Mouse (Mus musculus): Measurements from ENCODE around the gene Hid1. TPM values are rescaled to one million over a fixed set of nuclear protein-coding genes. Genes with fewer than 3 reads are reported as not detected.

Gene Hid1
- polyA plus RNA-seq (2016; fragmentation: Nextera tagmentation; extraction: Ambion mirVana), result 11.3 and 14.8 TPM in 2 replicates

GRCm38 (mm10) chr11:115367395-115367944 is at the start of gene Hid1:
Gene Hid1 (minus strand): TSS chr11:115367756.
- under 1% methylated on average over 39 of the region's 39 CpGs for WGBS
- Histone ChIP-seq H3K4me1 (replicated peaks) (peaks cover 36% of the 10 kb centered on the region), H3K9me3 (no peaks in the 10 kb centered on the region), H3K36me3 (no peaks in the 10 kb centered on the region), H3K27me3 (ENCODE audit: insufficient read depth, poor library complexity, severe bottlenecking) (peaks cover 87% of the 10 kb centered on the region), H3K4me3 (peak within 1 kb of the TSS; percentile 70), H3K27ac (peak within 1 kb of the TSS; percentile 85)
- DNase-seq (ENCODE audit: low spot score), result peak; percentile 82

GRCm38 (mm10) chr11:115409556-115409955 is 42.0 kb upstream of the Hid1 start:
- Histone ChIP-seq H3K36me3 (peaks cover 62% of the 10 kb centered on the region), H3K9me3 (no peaks in the 10 kb centered on the region), H3K27ac (peak overlapping the region; percentile 94), H3K4me3 (peak overlapping the region; percentile 25), H3K4me1 (replicated peaks) (peaks cover 71% of the 10 kb centered on the region), H3K27me3 (ENCODE audit: insufficient read depth, poor library complexity, severe bottlenecking) (no peaks in the 10 kb centered on the region)
- DNase-seq (ENCODE audit: low spot score), result peak; percentile 44
- 32% methylated on average over 7 of the region's 7 CpGs for WGBS

- DNase-seq (ENCODE audit: low spot score), result no peak
- WGBS, result 84% methylated on average over 6 of the region's 6 CpGs
- Histone ChIP-seq H3K27me3 (ENCODE audit: insufficient read depth, poor library complexity, severe bottlenecking) (no peaks in the 10 kb centered on the region), H3K4me1 (replicated peaks) (peaks cover 76% of the 10 kb centered on the region), H3K27ac (peak overlapping the region; percentile 94), H3K9me3 (no peaks in the 10 kb centered on the region), H3K36me3 (peaks cover 62% of the 10 kb centered on the region), H3K4me3 (peak overlapping the region; percentile 25; the same call in 1 of the 2 replicates)
Measured at GRCm38 (mm10) chr11:115408266-115408920, 40.8 kb upstream of the Hid1 start.

GRCm38 (mm10) chr11:115406858-115407401 is 39.4 kb upstream of the Hid1 start:
- peaks cover 62% of the 10 kb centered on the region for H3K36me3 ChIP-seq
- 95% methylated on average over 17 of the region's 17 CpGs for WGBS
- H3K9me3 ChIP-seq, result no peaks in the 10 kb centered on the region
- H3K27me3 ChIP-seq (ENCODE audit: insufficient read depth, poor library complexity, severe bottlenecking), result no peaks in the 10 kb centered on the region
- DNase-seq (ENCODE audit: low spot score), result no peak
- H3K4me1 ChIP-seq (replicated peaks), result peaks cover 71% of the 10 kb centered on the region
- no peak overlapping the region for H3K4me3 ChIP-seq
- H3K27ac ChIP-seq, result no peak overlapping the region

GRCm38 (mm10) chr11:115405723-115406122 is 38.2 kb upstream of the Hid1 start:
- H3K27ac ChIP-seq, result no peak overlapping the region
- 98% methylated on average over 6 of the region's 6 CpGs for WGBS
- peaks cover 53% of the 10 kb centered on the region for H3K36me3 ChIP-seq
- no peak for DNase-seq (ENCODE audit: low spot score)
- H3K9me3 ChIP-seq, result no peaks in the 10 kb centered on the region
- no peaks in the 10 kb centered on the region for H3K27me3 ChIP-seq (ENCODE audit: insufficient read depth, poor library complexity, severe bottlenecking)
- peak overlapping the region; percentile 23; the same call in 1 of the 2 replicates for H3K4me3 ChIP-seq
- peaks cover 65% of the 10 kb centered on the region for H3K4me1 ChIP-seq (replicated peaks)

- Histone ChIP-seq H3K36me3 (peaks cover 32% of the 10 kb centered on the region), H3K9me3 (no peaks in the 10 kb centered on the region), H3K4me1 (replicated peaks) (peaks cover 44% of the 10 kb centered on the region), H3K4me3 (peak within 1 kb of the TSS; percentile 93), H3K27me3 (ENCODE audit: insufficient read depth, poor library complexity, severe bottlenecking) (no peaks in the 10 kb centered on the region), H3K27ac (peak within 1 kb of the TSS; percentile 98)
- WGBS, result 3% methylated on average over 50 of the region's 50 CpGs
- peak; percentile 89 for DNase-seq (ENCODE audit: low spot score)
Measured at GRCm38 (mm10) chr11:115403338-115404124, 36.0 kb upstream of the Hid1 start, which contains the start of gene Mrpl58. Gene Mrpl58 (plus strand): TSS chr11:115403752.

- Histone ChIP-seq H3K27me3 (ENCODE audit: insufficient read depth, poor library complexity, severe bottlenecking) (no peaks in the 10 kb centered on the region), H3K27ac (no peak overlapping the region), H3K36me3 (peaks cover 15% of the 10 kb centered on the region), H3K4me1 (replicated peaks) (peaks cover 32% of the 10 kb centered on the region), H3K4me3 (0 out of 2 replicates have a peak overlapping the region, but pooled peaks have one; percentile 1), H3K9me3 (no peaks in the 10 kb centered on the region)
- 52% methylated on average over 11 of the region's 11 CpGs for WGBS
- DNase-seq (ENCODE audit: low spot score), result no peak
Measured at GRCm38 (mm10) chr11:115400630-115401391, 33.3 kb upstream of the Hid1 start.

- DNase-seq (ENCODE audit: low spot score), result no peak
- WGBS, result 76% methylated on average over 3 of the region's 3 CpGs
- no peak overlapping the region for H3K4me3 ChIP-seq
Measured at GRCm38 (mm10) chr11:115400126-115400525, 32.6 kb upstream of the Hid1 start.

GRCm38 (mm10) chr11:115398085-115398484 is 30.5 kb upstream of the Hid1 start:
- Histone ChIP-seq H3K27ac (no peak overlapping the region), H3K36me3 (peaks cover 37% of the 10 kb centered on the region), H3K27me3 (ENCODE audit: insufficient read depth, poor library complexity, severe bottlenecking) (peaks cover 6% of the 10 kb centered on the region; the same call in 1 of the 2 replicates), H3K4me1 (replicated peaks) (peaks cover 8% of the 10 kb centered on the region), H3K9me3 (no peaks in the 10 kb centered on the region), H3K4me3 (no peak overlapping the region)
- WGBS, result 84% methylated on average over 7 of the region's 7 CpGs
- DNase-seq (ENCODE audit: low spot score), result no peak

More at GRCm38 (mm10) chr11:115400126-115400525, 32.6 kb upstream of the Hid1 start:
- Histone ChIP-seq H3K9me3 (no peaks in the 10 kb centered on the region), H3K4me1 (replicated peaks) (peaks cover 25% of the 10 kb centered on the region), H3K27me3 (ENCODE audit: insufficient read depth, poor library complexity, severe bottlenecking) (no peaks in the 10 kb centered on the region), H3K36me3 (peaks cover 17% of the 10 kb centered on the region), H3K27ac (no peak overlapping the region)

GRCm38 (mm10) chr11:115393721-115394325 is 26.3 kb upstream of the Hid1 start:
- no peaks in the 10 kb centered on the region for H3K9me3 ChIP-seq
- no peak for DNase-seq (ENCODE audit: low spot score)
- 66% methylated on average over 34 of the region's 34 CpGs for WGBS
- H3K27ac ChIP-seq, result no peak overlapping the region
- H3K27me3 ChIP-seq (ENCODE audit: insufficient read depth, poor library complexity, severe bottlenecking), result peaks cover 14% of the 10 kb centered on the region
- H3K36me3 ChIP-seq, result peaks cover 75% of the 10 kb centered on the region
- no peaks in the 10 kb centered on the region; the same call in 1 of the 2 replicates for H3K4me1 ChIP-seq (replicated peaks)
- H3K4me3 ChIP-seq, result peak overlapping the region; percentile 22; the same call in 1 of the 2 replicates

GRCm38 (mm10) chr11:115391358-115391757 is 23.8 kb upstream of the Hid1 start:
- Histone ChIP-seq H3K9me3 (no peaks in the 10 kb centered on the region), H3K36me3 (peaks cover 78% of the 10 kb centered on the region), H3K4me3 (no peak overlapping the region), H3K4me1 (replicated peaks) (no peaks in the 10 kb centered on the region; the same call in 1 of the 2 replicates), H3K27ac (no peak overlapping the region), H3K27me3 (ENCODE audit: insufficient read depth, poor library complexity, severe bottlenecking) (peaks cover 14% of the 10 kb centered on the region)
- WGBS, result 92% methylated on average over 7 of the region's 7 CpGs
- DNase-seq (ENCODE audit: low spot score), result no peak
